Mouse (Mus musculus) naive thymus-derived CD4-positive, alpha-beta T cell, adult 2 months (primary cell): ENCODE data around the gene Irak3.
"Not testable (repeated sequence)": the region's sequence is repeated elsewhere in the genome, so short reads cannot be mapped to it uniquely, and the experiment has no call there.

Experiments
- DNase-seq: peaks from one replicate; pipeline ENCODE4 v3.0.0-alpha.2; 2011; ENCODE audit warnings: low read depth

Irak3 gene

DNA sequence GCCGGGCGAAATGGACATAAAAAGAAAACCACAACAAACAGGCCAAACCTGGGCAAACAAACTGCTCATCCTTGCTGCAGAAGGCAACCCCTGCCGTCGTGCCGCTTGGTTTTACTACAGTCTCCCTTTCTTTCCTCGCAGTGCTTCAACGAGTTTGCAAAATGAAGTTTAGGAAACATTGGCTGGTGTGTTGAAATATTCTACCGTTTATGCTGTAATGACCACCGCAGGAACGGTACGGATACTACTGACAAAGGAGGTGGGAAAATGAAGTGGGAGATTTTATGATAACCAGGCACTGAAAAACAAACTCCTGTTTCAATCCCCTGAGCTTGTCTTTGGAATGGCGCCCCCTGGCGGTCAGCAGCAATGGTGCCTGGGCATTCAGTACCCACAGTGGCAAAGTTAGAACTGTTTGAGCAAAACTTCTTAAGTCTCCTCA lies at the start of gene Irak3:
Gene Irak3, minus strand, starts transcription at position 170 of the 442 bp plus-strand sequence.
- DNase-seq: peak; percentile 91

- DNase-seq: no peak
Measured at GRCm38 (mm10) chr10:120250911-120251683, 49.2 kb upstream of the Irak3 start.

- DNase-seq: peak; percentile 86
Measured at GRCm38 (mm10) chr10:120246994-120247750, 45.2 kb upstream of the Irak3 start.

DNA sequence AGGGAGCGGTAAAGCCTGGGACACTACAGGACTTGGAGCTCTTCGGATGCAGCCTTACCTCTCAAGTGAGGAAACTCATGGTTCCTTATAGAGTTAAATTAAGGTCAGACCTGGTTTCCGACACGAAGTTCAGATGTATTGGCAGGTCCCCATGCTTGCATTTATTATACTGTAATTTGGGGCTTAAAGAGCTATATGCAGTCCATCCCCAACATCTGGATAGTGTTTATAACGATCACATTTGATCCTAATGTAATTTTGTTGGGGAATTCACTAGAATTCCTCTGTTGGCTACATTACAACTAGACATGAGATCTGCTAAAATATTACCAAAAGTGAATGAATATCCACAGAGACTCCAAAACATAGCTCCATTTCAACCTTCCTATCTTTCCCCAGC lies 43.8 kb upstream of the Irak3 start:
- DNase-seq: no peak

GRCm38 (mm10) chr10:120242421-120242820 lies 40.5 kb upstream of the Irak3 start:
- DNase-seq: no peak

DNA sequence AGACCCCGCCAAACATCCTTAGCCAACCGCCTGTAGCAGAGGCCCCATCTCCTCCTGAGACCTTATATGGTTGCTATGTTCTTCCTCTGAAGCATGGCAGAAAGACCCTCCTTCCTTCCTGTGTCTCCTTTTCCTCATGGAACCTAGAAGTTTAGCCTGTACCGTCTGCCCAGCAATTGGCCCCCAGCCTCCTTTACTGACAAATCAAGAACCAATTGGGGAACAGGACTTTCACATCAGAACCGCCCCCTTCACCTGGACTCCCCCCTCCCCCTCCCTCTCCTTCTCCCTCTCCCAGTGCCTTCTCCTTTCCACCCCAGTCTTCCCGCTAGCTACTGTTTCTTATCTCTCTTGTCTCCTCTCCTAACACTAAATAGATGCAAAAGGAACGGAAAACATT lies 37.5 kb upstream of the Irak3 start:
- no peak for DNase-seq

GRCm38 (mm10) chr10:120238241-120238640 lies 36.3 kb upstream of the Irak3 start:
- DNase-seq: no peak

- DNase-seq: no peak
Measured at GRCm38 (mm10) chr10:120236855-120237254, 34.9 kb upstream of the Irak3 start.

DNA sequence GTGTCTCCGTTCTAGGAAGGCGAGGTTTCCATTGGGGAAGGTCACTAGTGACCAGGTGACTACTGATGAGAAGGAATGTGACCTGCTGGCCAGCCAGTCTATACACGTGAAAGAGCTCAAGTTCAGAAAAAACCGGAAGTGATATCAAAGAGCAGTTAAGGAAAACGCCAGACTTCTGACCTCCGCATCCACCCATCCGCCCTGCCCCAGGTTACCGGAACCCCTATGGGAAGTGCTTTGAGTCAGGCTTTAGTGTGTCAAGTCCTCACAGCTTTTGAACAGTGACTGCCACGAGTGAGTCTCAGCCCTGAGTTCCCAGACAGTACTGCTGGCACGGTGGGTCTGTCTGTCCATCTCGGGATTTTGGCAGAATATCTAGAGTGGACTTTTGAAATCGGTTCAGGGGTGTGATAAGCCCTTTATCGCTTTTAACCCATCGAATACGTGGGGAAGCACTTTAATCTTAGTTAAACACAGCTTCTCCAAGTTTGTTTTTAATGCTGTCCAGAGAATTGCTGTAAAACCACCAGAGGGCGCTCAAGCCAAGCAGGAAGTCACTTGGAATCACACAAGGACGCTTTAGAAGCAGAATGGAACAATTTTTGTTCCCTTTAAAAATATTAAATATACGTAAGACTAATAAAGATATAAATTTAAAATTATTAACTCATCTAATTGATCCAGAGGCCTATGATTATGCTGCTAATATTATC lies 31.9 kb upstream of the Irak3 start:
- peak; percentile 76 for DNase-seq

- peak; percentile 84 for DNase-seq
Measured at GRCm38 (mm10) chr10:120231718-120232117, 29.8 kb upstream of the Irak3 start.

- peak; percentile 87 for DNase-seq
Measured at GRCm38 (mm10) chr10:120226871-120227661, 25.1 kb upstream of the Irak3 start, which contains the start of gene Llph. Llph (plus strand) TSS chr10:120227070.

- DNase-seq: peak; percentile 62
Measured at GRCm38 (mm10) chr10:120220776-120221175, 18.8 kb upstream of the Irak3 start.

GRCm38 (mm10) chr10:120219578-120220359 lies 17.8 kb upstream of the Irak3 start:
- peak; percentile 62 for DNase-seq

DNA sequence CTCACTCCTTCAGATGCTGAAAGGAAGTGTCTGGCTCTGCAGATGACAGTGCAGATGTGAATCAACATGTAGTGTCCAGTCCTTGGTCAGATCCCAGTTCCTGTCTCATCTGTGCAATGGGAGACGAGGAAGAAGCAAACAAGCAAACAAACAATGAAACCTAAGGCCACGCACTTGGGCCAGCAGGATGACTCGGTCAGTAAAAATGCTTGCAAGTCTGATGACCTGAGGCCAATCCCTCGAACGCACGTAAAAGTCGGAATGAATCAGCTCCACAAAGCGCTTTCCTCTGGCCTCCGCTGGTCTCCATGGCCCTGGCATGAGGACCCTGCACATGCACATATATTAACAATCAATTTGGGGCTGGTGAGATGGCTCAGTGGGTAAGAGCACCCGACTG lies 17.1 kb upstream of the Irak3 start:
- DNase-seq: no peak

DNA sequence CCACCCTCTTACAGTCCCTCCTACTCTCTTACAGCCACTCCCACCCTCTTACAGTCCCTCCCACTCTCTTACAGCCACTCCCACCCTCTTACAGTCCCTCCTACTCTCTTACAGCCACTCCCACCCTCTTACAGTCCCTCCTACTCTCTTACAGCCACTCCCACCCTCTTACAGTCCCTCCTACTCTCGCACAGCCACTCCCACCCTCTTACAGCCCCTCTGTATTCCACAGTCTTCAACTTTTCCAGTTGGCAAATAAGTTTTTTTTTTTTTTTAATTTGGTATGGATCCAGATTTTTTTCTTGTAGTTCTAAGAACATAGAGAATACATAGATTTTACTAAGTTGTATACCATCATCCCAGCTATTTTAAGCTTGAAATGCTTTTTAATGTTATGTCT lies 15.2 kb upstream of the Irak3 start:
- not testable (repeated sequence) for DNase-seq

GRCm38 (mm10) chr10:120210096-120210495 lies 8.2 kb upstream of the Irak3 start:
- no peak for DNase-seq

- peak; percentile 60 for DNase-seq
Measured at GRCm38 (mm10) chr10:120209539-120209925, 7.6 kb upstream of the Irak3 start.

DNA sequence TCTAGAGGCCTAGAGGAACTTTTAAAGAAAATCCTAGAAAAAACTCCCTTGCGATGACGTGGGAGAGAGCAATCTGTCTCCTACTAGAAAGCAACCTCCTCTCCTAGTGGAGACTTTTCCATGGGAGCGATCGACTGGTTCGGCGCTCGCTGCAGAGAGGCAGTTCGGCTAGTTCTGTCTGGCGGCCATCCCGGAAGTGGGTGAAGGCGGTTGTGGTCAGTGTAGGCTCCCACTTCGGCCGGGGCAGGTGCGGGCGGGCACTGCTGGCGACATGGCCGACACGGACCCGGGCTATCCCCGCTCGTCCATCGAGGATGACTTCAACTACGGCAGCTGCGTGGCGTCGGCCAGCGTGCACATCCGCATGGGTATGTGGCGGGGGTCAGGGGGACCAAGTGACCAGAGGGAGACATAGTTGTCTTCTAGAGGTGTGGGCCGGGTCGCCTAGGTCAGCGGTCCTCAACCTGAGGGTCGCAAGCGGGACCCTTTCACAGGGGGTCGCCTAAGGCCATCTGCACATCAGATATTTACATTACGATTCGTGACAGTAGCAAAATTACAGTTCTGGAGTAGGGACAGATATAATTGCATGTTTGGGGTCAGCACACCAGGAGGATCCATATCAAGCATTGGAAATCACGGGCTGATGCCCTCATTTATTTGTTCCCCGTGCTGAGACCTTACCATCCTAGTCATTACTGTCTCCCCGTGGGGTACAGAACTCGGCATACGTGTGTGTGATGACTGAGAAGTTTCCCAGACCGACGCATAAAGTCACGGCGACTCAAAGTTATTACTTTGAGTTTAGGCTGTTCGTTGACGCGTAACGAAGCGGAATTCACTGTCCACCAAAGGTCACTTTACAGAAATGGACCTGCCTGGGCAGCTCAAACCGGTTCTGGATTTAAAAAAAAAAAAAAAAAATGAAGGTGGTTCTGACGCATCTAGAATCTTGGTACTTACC lies 6.9 kb upstream of the Irak3 start:
- DNase-seq: peak; percentile 66

GRCm38 (mm10) chr10:120208015-120208414 lies 6.1 kb upstream of the Irak3 start:
- no peak for DNase-seq
